Mouse (Mus musculus) gonadal fat pad, adult 2 months (tissue): Measurements from ENCODE around the gene Hist1h2ad. TPM values are rescaled to one million over a fixed set of nuclear protein-coding genes. Genes with fewer than 3 reads are reported as not detected.
"Not testable (repeated sequence)": the region's sequence is repeated elsewhere in the genome, so short reads cannot be mapped to it uniquely, and the experiment has no call there.

Experiments
- DNase-seq: peaks from one replicate; pipeline ENCODE4 v3.0.0-alpha.2; 2012; ENCODE audit warnings: low read depth
- polyA plus RNA-seq: library from polyadenylated mRNA; depleted of rRNA; stranded (reverse); fragments of >200 nt; gene quantifications from 2 replicates; pipeline ENCODE4 v1.2.3, GENCODE M21; 2012; rRNA removed

The Hist1h2ad gene
- polyA plus RNA-seq: 1.3 and 2.0 TPM in 2 replicates

- not testable (repeated sequence) for DNase-seq
Observed at GRCm38 (mm10) chr13:23573898-23574524, at the start of gene Hist1h2ad, which contains the start of gene Hist1h2bf. Gene Hist1h2ad, plus strand, starts transcription at chr13:23574381. Gene Hist1h2bf, minus strand, starts transcription at chr13:23574196.

GRCm38 (mm10) chr13:23524654-23525053 lies 49.5 kb upstream of the Hist1h2ad start:
- no peak for DNase-seq

- DNase-seq: no peak
Observed at GRCm38 (mm10) chr13:23525901-23526300, 48.3 kb upstream of the Hist1h2ad start.

GRCm38 (mm10) chr13:23526312-23526711 lies 47.9 kb upstream of the Hist1h2ad start:
- DNase-seq: no peak

GRCm38 (mm10) chr13:23529005-23529404 lies 45.2 kb upstream of the Hist1h2ad start:
- no peak for DNase-seq

GRCm38 (mm10) chr13:23529480-23530165 lies 44.6 kb upstream of the Hist1h2ad start:
- no peak for DNase-seq

- DNase-seq: no peak
Observed at GRCm38 (mm10) chr13:23530181-23530900, 43.8 kb upstream of the Hist1h2ad start.

- DNase-seq: no peak
Observed at GRCm38 (mm10) chr13:23530901-23531875, 43.0 kb upstream of the Hist1h2ad start, which contains the start of gene Hist1h4h. Gene Hist1h4h, plus strand, starts transcription at chr13:23531050.

GRCm38 (mm10) chr13:23532262-23533075 lies 41.7 kb upstream of the Hist1h2ad start:
- no peak for DNase-seq

GRCm38 (mm10) chr13:23533560-23534367 lies 40.4 kb upstream of the Hist1h2ad start, which contains the start of gene Hist1h2af:
Gene Hist1h2af, plus strand, starts transcription at chr13:23533906.
- not testable (repeated sequence) for DNase-seq

GRCm38 (mm10) chr13:23534368-23535131 lies 39.6 kb upstream of the Hist1h2ad start:
- DNase-seq: no peak

GRCm38 (mm10) chr13:23535137-23536075 lies 38.8 kb upstream of the Hist1h2ad start, which contains the start of gene Hist1h3g:
Gene Hist1h3g, plus strand, starts transcription at chr13:23535422.
- not testable (repeated sequence) for DNase-seq

- no peak for DNase-seq
Observed at GRCm38 (mm10) chr13:23536076-23536822, 37.9 kb upstream of the Hist1h2ad start.

GRCm38 (mm10) chr13:23537006-23537710 lies 37.0 kb upstream of the Hist1h2ad start:
- no peak for DNase-seq

GRCm38 (mm10) chr13:23538249-23538648 lies 35.9 kb upstream of the Hist1h2ad start:
- DNase-seq: no peak

GRCm38 (mm10) chr13:23539821-23540220 lies 34.4 kb upstream of the Hist1h2ad start:
- not testable (repeated sequence) for DNase-seq
